Mouse (Mus musculus) adrenal gland, postnatal 4 days (tissue): ENCODE data around the gene 5430419D17Rik. TPM values are rescaled to one million over a fixed set of nuclear protein-coding genes. Genes with fewer than 3 reads are reported as not detected.

Experiments used
- DNase-seq, 2 experiments: peaks; one replicate each; pipeline ENCODE4 v3.0.0; 2021 to 2022; ENCODE audit warnings: low spot score in 2 of 2, mixed read lengths in 2 of 2
- long read RNA-seq, 2 experiments: library from polyadenylated mRNA; stranded (forward); transcript quantifications; one replicate each; pipeline ENCODE4 v2.0.0; 2021
- total RNA-seq, 2 experiments: library from RNA; stranded (reverse); gene quantifications; 2 replicates each; pipeline ENCODE4 v1.2.3; 2021

Gene 5430419D17Rik
- under 1 TPM in 1 of 2 experiments, not detected in 1; 0.56 TPM for total RNA-seq
- long read RNA-seq, experiment 1: 0 reads
- long read RNA-seq, experiment 2: 0 reads

GRCm38 (mm10) chr7:131174121-131174520, at the start of gene 5430419D17Rik:
Gene 5430419D17Rik (plus strand): TSS chr7:131174402.
- no peak for DNase-seq

- no peak for DNase-seq
Measured at GRCm38 (mm10) chr7:131130021-131130420, 44.2 kb upstream of the 5430419D17Rik start.

GRCm38 (mm10) chr7:131133181-131133580, 41.0 kb upstream of the 5430419D17Rik start:
- no peak for DNase-seq

- no peak for DNase-seq
Measured at GRCm38 (mm10) chr7:131146214-131146613, 28.0 kb upstream of the 5430419D17Rik start, which contains the start of gene 4933402N03Rik. Gene 4933402N03Rik (minus strand): TSS chr7:131146314.

GRCm38 (mm10) chr7:131150179-131150578, 24.0 kb upstream of the 5430419D17Rik start:
- DNase-seq: no peak

GRCm38 (mm10) chr7:131153044-131153443, 21.2 kb upstream of the 5430419D17Rik start:
- DNase-seq: no peak

GRCm38 (mm10) chr7:131162251-131162650, 12.0 kb upstream of the 5430419D17Rik start:
- no peak for DNase-seq

GRCm38 (mm10) chr7:131167771-131168170, 6.4 kb upstream of the 5430419D17Rik start:
- DNase-seq: no peak

GRCm38 (mm10) chr7:131169099-131169498, 5.1 kb upstream of the 5430419D17Rik start:
- no peak for DNase-seq

- DNase-seq: peak in 1 of 2 experiments; percentile 8
Measured at GRCm38 (mm10) chr7:131182685-131183084, 8.5 kb downstream of the 5430419D17Rik start.

- no peak for DNase-seq
Measured at GRCm38 (mm10) chr7:131184339-131184738, 10.1 kb downstream of the 5430419D17Rik start.

- no peak for DNase-seq
Measured at GRCm38 (mm10) chr7:131187047-131187446, 12.8 kb downstream of the 5430419D17Rik start.

GRCm38 (mm10) chr7:131187996-131188395, 13.8 kb downstream of the 5430419D17Rik start:
- no peak for DNase-seq

- DNase-seq: no peak
Measured at GRCm38 (mm10) chr7:131223086-131223485, 48.9 kb downstream of the 5430419D17Rik start.

- DNase-seq: no peak
Measured at GRCm38 (mm10) chr7:131236091-131236490, 61.9 kb downstream of the 5430419D17Rik start.

GRCm38 (mm10) chr7:131244993-131245392, 70.8 kb downstream of the 5430419D17Rik start:
- DNase-seq: no peak

GRCm38 (mm10) chr7:131256841-131257240, 82.6 kb downstream of the 5430419D17Rik start:
- no peak for DNase-seq

GRCm38 (mm10) chr7:131257309-131257708, 83.1 kb downstream of the 5430419D17Rik start:
- DNase-seq: no peak

GRCm38 (mm10) chr7:131260946-131261345, 86.7 kb downstream of the 5430419D17Rik start:
- DNase-seq: no peak

- DNase-seq: no peak
Measured at GRCm38 (mm10) chr7:131264251-131264650, 90.0 kb downstream of the 5430419D17Rik start.

- DNase-seq: no peak
Measured at GRCm38 (mm10) chr7:131265851-131266250, 91.6 kb downstream of the 5430419D17Rik start.

- DNase-seq: no peak
Measured at GRCm38 (mm10) chr7:131297151-131297550, 122.9 kb downstream of the 5430419D17Rik start.

- DNase-seq: no peak
Measured at GRCm38 (mm10) chr7:131303340-131303739, 129.1 kb downstream of the 5430419D17Rik start.
